Mouse (Mus musculus): ENCODE measurements at regions not wholly inside any gene's neighbourhood (a gene's known extent, or its start where the extent isn't known, plus 50 kb on each side); places are given as distances from the start of the nearest gene placed in this dataset.
A peak's percentile ranks its signal among the peaks of the same experiment; 100 is the strongest.

DNA sequence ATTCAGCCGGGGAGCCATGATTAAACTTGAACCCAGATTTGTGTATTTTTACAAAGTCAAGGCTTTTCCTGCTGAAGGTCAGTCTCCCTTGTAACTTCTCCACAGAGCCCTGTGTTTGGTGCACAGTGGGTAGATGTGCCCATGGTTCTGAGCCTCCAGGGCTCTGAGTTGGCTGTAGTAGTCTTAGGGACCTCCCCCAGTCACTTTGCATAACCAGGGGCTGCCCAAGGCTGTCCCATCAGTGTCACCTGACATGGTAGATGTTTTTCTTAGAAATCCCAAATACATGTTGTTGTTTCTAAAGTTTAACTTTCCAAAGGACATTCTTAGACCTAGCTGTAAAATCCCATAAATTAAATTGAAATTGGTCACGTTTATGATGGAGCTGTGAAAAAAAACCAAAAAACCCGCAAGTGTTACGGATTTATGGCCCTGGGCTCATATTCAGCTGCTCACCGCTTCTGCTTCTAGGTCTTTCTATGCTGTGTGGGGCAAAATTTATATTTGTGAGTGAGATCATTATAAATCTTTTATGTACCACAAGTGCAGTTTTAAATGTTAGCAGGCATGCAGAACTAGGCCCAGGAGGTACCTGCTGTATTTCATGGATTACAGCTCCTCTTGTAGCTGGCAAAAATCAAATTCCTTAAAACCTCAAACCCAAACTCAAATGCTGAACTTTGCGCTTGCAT lies 339.4 kb upstream of the Id2 start:
- no peak for DNase-seq
- Histone ChIP-seq H3K9ac (ENCODE audit: low read depth, low read length) (no peak overlapping the region), H3K4me1 (ENCODE audit: control insufficient read depth, insufficient read depth, low read length) (no peaks in the 10 kb centered on the region), H3K27me3 (ENCODE audit: control insufficient read depth, insufficient read depth, low read length) (no peaks in the 10 kb centered on the region), H3K27ac (no peak overlapping the region), H3K4me3 (no peak overlapping the region), H3K79me2 (replicated peaks; ENCODE audit: control insufficient read depth, insufficient read depth, low read length) (no peaks in the 10 kb centered on the region), H3K36me3 (ENCODE audit: control insufficient read depth, insufficient read depth, low read length) (no peaks in the 10 kb centered on the region)
- TF ChIP-seq CTCF (IDR thresholded peaks at IDR 0.05) (no peak), POLR2A (IDR thresholded peaks at IDR 0.05; ENCODE audit: insufficient read depth, low read depth, low read length) (no peak), EP300 (IDR thresholded peaks at IDR 0.05; ENCODE audit: insufficient read depth, low read depth, low read length) (no peak)
- intact Hi-C loops (cut with DNase I) = no loop called here
- WGBS = 96% methylated on average over 6 of the region's 6 CpGs

DNA sequence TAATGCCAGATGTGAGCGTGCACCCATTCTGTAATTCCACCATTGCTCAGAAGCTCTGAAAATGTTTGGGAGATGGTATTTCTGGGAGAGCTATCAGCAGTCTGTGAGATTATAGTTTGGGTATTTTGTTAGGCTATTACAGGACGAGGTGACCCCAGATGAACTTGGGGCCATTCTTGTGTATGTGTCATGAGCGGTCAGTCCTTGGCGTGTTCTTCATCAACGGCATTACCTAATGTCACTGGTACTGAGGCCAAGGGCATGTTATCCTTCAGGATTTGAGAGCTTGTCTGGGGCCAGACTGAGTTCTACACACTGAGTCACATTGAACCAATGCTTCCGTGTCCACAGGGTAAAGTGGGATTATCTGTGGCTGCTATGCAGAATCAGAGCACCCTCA lies 335.9 kb upstream of the Id2 start:
- intact Hi-C loops (cut with DNase I) = no loop called here
- Histone ChIP-seq H3K9ac (ENCODE audit: low read depth, low read length) (no peak overlapping the region), H3K36me3 (ENCODE audit: control insufficient read depth, insufficient read depth, low read length) (no peaks in the 10 kb centered on the region), H3K79me2 (replicated peaks; ENCODE audit: control insufficient read depth, insufficient read depth, low read length) (no peaks in the 10 kb centered on the region), H3K27me3 (ENCODE audit: control insufficient read depth, insufficient read depth, low read length) (no peaks in the 10 kb centered on the region), H3K4me1 (ENCODE audit: control insufficient read depth, insufficient read depth, low read length) (peaks cover 3% of the 10 kb centered on the region; the same call in 1 of the 2 replicates), H3K4me3 (no peak overlapping the region), H3K27ac (no peak overlapping the region)
- 69% methylated on average over 6 of the region's 6 CpGs for WGBS
- peak in 1 of 2 experiments; percentile 15 for DNase-seq
- TF ChIP-seq CTCF (IDR thresholded peaks at IDR 0.05) = no peak
- no peak for TF ChIP-seq EP300 (IDR thresholded peaks at IDR 0.05; ENCODE audit: insufficient read depth, low read depth, low read length)
- no peak for TF ChIP-seq POLR2A (IDR thresholded peaks at IDR 0.05; ENCODE audit: insufficient read depth, low read depth, low read length)

DNA sequence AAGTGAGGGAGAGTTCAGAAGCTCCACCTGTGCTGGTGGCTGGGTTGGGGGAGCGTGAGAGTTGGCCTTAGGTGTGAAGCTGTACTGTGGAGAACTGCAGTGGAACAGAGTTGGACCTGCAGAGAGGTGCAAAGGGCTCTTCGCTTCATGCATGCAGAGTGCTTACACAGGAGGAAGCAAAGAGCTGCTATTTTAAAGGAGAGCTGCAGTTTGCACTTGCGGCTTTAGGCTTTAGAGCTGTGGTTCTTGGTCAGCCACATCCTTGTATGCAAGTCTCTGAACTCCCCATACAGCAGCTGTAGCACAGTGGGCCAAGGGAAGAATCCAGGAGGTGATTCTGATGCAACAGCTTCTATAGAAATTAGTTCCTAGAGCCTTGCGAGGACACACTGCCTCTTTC lies 334.0 kb upstream of the Id2 start:
- DNase-seq = no peak
- Histone ChIP-seq H3K27ac (no peak overlapping the region), H3K36me3 (ENCODE audit: control insufficient read depth, insufficient read depth, low read length) (no peaks in the 10 kb centered on the region), H3K27me3 (ENCODE audit: control insufficient read depth, insufficient read depth, low read length) (no peaks in the 10 kb centered on the region), H3K4me1 (ENCODE audit: control insufficient read depth, insufficient read depth, low read length) (peaks cover 3% of the 10 kb centered on the region; the same call in 1 of the 2 replicates), H3K4me3 (no peak overlapping the region), H3K9ac (ENCODE audit: low read depth, low read length) (no peak overlapping the region), H3K79me2 (replicated peaks; ENCODE audit: control insufficient read depth, insufficient read depth, low read length) (no peaks in the 10 kb centered on the region)
- intact Hi-C loops (cut with DNase I) = no loop called here
- no peak for TF ChIP-seq CTCF (IDR thresholded peaks at IDR 0.05)
- no peak for TF ChIP-seq EP300 (IDR thresholded peaks at IDR 0.05; ENCODE audit: insufficient read depth, low read depth, low read length)
- no peak for TF ChIP-seq POLR2A (IDR thresholded peaks at IDR 0.05; ENCODE audit: insufficient read depth, low read depth, low read length)
- 91% methylated on average over 4 of the region's 4 CpGs for WGBS

DNA sequence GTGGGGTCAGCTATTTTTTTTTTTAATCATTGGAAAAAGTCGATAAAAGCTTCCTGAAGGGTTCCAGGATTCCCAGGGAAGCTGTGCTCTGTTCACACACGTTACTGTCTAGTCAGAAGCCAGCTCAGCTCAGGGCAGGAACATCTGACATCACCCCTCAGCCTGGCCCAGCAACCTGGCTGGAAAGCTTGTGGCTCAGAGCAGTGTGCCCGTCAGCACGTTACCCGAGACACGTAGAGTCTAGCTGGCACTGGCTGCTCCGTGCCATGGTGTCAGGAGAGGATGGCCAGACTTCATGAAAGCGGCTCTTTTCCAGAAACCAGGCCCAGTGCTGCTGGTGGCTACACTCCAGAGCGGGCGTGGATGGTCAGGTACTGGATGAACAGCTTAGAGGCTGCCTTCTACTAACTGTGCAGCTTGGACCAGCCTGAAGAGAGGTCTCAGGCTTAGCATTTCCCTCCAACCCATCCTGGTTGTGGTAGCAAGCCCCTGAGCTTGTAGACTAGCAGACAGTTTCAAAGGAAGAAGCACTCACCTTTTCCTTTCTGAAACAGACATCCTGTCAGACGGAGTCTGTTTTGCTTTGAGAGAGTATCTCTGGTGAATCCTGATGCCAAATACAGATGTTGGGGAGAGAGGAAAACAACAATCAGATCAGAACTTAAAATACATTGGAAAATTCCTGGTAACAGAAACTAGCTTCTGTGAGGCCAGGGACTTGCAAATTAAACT lies 331.1 kb upstream of the Id2 start:
- no peak for DNase-seq
- Histone ChIP-seq H3K9ac (ENCODE audit: low read depth, low read length) (no peak overlapping the region), H3K4me1 (ENCODE audit: control insufficient read depth, insufficient read depth, low read length) (peaks cover 3% of the 10 kb centered on the region; the same call in 1 of the 2 replicates), H3K27ac (no peak overlapping the region), H3K36me3 (ENCODE audit: control insufficient read depth, insufficient read depth, low read length) (no peaks in the 10 kb centered on the region), H3K4me3 (no peak overlapping the region), H3K79me2 (replicated peaks; ENCODE audit: control insufficient read depth, insufficient read depth, low read length) (no peaks in the 10 kb centered on the region), H3K27me3 (ENCODE audit: control insufficient read depth, insufficient read depth, low read length) (no peaks in the 10 kb centered on the region)
- 61% methylated on average over 11 of the region's 11 CpGs for WGBS
- intact Hi-C loops (cut with DNase I) = no loop called here
- TF ChIP-seq POLR2A (IDR thresholded peaks at IDR 0.05; ENCODE audit: insufficient read depth, low read depth, low read length) (no peak), EP300 (IDR thresholded peaks at IDR 0.05; ENCODE audit: insufficient read depth, low read depth, low read length) (no peak), CTCF (IDR thresholded peaks at IDR 0.05) (no peak)

DNA sequence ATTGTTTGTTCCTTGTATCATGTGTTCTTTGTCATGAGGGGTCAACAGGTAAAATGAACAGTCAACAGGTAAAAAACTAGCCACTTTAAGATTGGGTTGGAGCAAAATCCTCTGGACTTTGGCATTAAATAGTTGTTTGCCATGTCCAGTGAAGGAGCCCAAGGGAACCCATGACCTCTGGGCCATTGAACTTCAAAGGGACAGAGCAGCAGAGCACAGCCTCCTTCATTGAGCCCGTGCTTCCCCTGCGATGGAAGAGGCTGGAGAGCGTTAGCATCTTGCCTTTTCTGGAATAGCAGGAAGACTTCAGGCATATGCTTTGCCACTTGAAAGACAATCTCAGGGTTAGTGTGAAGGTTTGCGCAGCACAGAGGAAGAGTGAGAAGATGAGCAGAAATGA lies 320.4 kb upstream of the Id2 start:
- intact Hi-C loops (cut with DNase I) = no loop called here
- Histone ChIP-seq H3K9ac (ENCODE audit: low read depth, low read length) (no peak overlapping the region), H3K4me3 (no peak overlapping the region), H3K4me1 (ENCODE audit: control insufficient read depth, insufficient read depth, low read length) (no peaks in the 10 kb centered on the region), H3K27ac (no peak overlapping the region), H3K36me3 (ENCODE audit: control insufficient read depth, insufficient read depth, low read length) (no peaks in the 10 kb centered on the region), H3K79me2 (replicated peaks; ENCODE audit: control insufficient read depth, insufficient read depth, low read length) (no peaks in the 10 kb centered on the region), H3K27me3 (ENCODE audit: control insufficient read depth, insufficient read depth, low read length) (no peaks in the 10 kb centered on the region)
- no peak for DNase-seq
- 87% methylated on average over 4 of the region's 4 CpGs for WGBS
- TF ChIP-seq CTCF (IDR thresholded peaks at IDR 0.05) (no peak), POLR2A (IDR thresholded peaks at IDR 0.05; ENCODE audit: insufficient read depth, low read depth, low read length) (no peak), EP300 (IDR thresholded peaks at IDR 0.05; ENCODE audit: insufficient read depth, low read depth, low read length) (no peak)

DNA sequence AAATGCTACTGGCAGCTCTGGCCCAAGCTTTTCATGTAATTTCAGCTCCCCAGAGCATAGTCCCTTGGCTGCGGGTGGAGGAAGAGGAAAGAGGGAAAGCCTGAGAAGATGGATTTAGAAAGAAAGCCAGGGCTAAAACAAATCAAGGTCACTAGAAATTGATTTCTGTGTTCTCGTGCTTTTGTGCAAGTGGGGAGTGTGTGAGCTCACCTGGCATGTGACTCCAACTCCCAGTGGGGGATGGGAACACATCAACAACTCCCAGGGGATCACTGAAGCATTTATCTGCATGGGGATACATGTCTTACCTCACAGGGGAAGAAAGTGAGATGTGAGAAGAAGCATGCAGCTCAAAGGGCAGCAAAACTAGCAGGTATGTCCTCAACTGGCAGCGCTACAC lies 319.6 kb upstream of the Id2 start:
- intact Hi-C loops (cut with DNase I) = no loop called here

More for the DNA sequence above, 319.6 kb upstream of the Id2 start:
- Histone ChIP-seq H3K4me1 (ENCODE audit: control insufficient read depth, insufficient read depth, low read length) (no peaks in the 10 kb centered on the region), H3K79me2 (replicated peaks; ENCODE audit: control insufficient read depth, insufficient read depth, low read length) (no peaks in the 10 kb centered on the region), H3K27me3 (ENCODE audit: control insufficient read depth, insufficient read depth, low read length) (no peaks in the 10 kb centered on the region), H3K4me3 (no peak overlapping the region), H3K9ac (ENCODE audit: low read depth, low read length) (no peak overlapping the region), H3K27ac (no peak overlapping the region), H3K36me3 (ENCODE audit: control insufficient read depth, insufficient read depth, low read length) (no peaks in the 10 kb centered on the region)
- no peak for DNase-seq
- no peak for TF ChIP-seq EP300 (IDR thresholded peaks at IDR 0.05; ENCODE audit: insufficient read depth, low read depth, low read length)
- no peak for TF ChIP-seq CTCF (IDR thresholded peaks at IDR 0.05)
- TF ChIP-seq POLR2A (IDR thresholded peaks at IDR 0.05; ENCODE audit: insufficient read depth, low read depth, low read length) = no peak
- 82% methylated on average over 3 of the region's 3 CpGs for WGBS
